35 mouse cellular contexts compared by ENCODE assay signal in the genomic region with DNA sequence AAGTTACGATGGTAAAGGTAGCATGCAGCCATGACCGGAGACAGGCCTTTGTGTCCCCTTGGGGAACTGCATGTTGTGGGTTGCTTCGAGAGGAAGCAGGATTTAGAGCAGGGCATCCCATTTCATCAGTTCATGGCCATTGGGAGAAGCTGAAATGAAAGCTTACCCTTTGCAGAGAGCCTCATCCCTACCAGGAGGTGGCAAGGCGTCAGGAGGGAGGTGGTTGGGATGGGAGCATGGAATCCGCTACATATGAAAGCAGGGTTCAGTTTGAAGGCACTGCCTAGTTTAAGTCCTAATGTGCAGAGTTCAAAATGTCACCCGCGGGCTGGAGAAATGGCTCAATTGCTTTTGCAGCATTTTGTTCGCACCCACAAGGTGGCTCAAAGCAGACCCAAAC. TPM values are rescaled to one million over a fixed set of nuclear protein-coding genes. Genes with fewer than 3 reads are reported as not detected.
"Had no signal": no experiment of that assay in that cellular context is flagged by ENCODE, and none has a peak within 500 bp of the region (broad histone marks: within the 10 kb centered on the region; RNA-seq: fewer than 3 reads in every experiment).

No protein-coding gene starts in this region.

- H3K9ac ChIP-seq: heart, embryonic 12.5 days; heart, embryonic 13.5 days; heart, embryonic 15.5 days; hindbrain, embryonic 12.5 days; hindbrain, embryonic 14.5 days; hindbrain, embryonic 15.5 days; intestine, embryonic 15.5 days; kidney, embryonic 15.5 days had no signal

- ATAC-seq: hindbrain, postnatal 0 days; inflammation-experienced regulatory T-cells, adult 6 months; intestine, embryonic 15.5 days; intestine, embryonic 16.5 days; intestine, postnatal 0 days had no signal

- H3K4me1 ChIP-seq: hindbrain, embryonic 10.5 days; hindbrain, embryonic 12.5 days had no signal

- H3K27me3 ChIP-seq: heart, embryonic 12.5 days; heart, embryonic 13.5 days; heart, embryonic 15.5 days; hindbrain, embryonic 12.5 days; hindbrain, embryonic 15.5 days; intestine, embryonic 15.5 days; kidney, embryonic 15.5 days had no signal

- H3K4me3 ChIP-seq: heart, adult 2 months; heart, embryonic 10.5 days; heart, embryonic 12.5 days; heart, embryonic 13.5 days; heart, embryonic 15.5 days; hindbrain, embryonic 10.5 days; hindbrain, embryonic 12.5 days; hindbrain, embryonic 15.5 days; intestine, embryonic 15.5 days; kidney, embryonic 15.5 days; layer of hippocampus, adult 2 months had no signal

- DNase-seq: heart, adult 2 months; heart, postnatal 10 days; heart, postnatal 14 days; heart, postnatal 36 days; heart, postnatal 4 days; kidney, adult 11 months; kidney, adult 18-20 months; kidney, adult 2 months; kidney, adult 8-10 months; kidney, adult 9 months; kidney, postnatal 10 days; kidney, postnatal 14 days; kidney, postnatal 25 days; kidney, postnatal 36 days; kidney, postnatal 4 days; layer of hippocampus, adult 9-11 months; layer of hippocampus, postnatal 36 days had no signal

- H3K9me3 ChIP-seq: heart, embryonic 10.5 days; heart, embryonic 12.5 days; heart, embryonic 13.5 days; heart, embryonic 15.5 days; hindbrain, embryonic 12.5 days; hindbrain, embryonic 15.5 days; intestine, embryonic 15.5 days; kidney, embryonic 15.5 days had no signal

- H3K27ac ChIP-seq: heart, adult 2 months; heart, embryonic 10.5 days; heart, embryonic 13.5 days; heart, embryonic 15.5 days; hindbrain, embryonic 10.5 days; hindbrain, embryonic 12.5 days; hindbrain, embryonic 14.5 days; hindbrain, embryonic 15.5 days; hindbrain, postnatal 0 days; intestine, embryonic 15.5 days; kidney, embryonic 15.5 days; kidney, postnatal 0 days; layer of hippocampus, adult 2 months had no signal

- H3K4me2 ChIP-seq: heart, embryonic 11.5 days; heart, embryonic 12.5 days; heart, embryonic 13.5 days; heart, embryonic 15.5 days; hindbrain, embryonic 12.5 days; hindbrain, embryonic 14.5 days; hindbrain, embryonic 15.5 days; intestine, embryonic 15.5 days; kidney, embryonic 15.5 days had no signal

RNA-seq across cellular contexts. Expression of a gene that starts 14.0 kb away (rescaled TPM):
- polyA plus RNA-seq: inflammation-experienced regulatory T-cells, adult 6 months; large intestine, adult 2 months had no signal
